Mouse (Mus musculus): ENCODE results near the gene Mthfsl. TPM values are rescaled to one million over a fixed set of nuclear protein-coding genes. Genes with fewer than 3 reads are reported as not detected.
"Not testable (repeated sequence)": the region's sequence is repeated elsewhere in the genome, so short reads cannot be mapped to it uniquely, and the experiment has no call there.

Mthfsl gene
- polyA plus RNA-seq, 1 experiment from 2014 or later: 34.9 TPM

DNA sequence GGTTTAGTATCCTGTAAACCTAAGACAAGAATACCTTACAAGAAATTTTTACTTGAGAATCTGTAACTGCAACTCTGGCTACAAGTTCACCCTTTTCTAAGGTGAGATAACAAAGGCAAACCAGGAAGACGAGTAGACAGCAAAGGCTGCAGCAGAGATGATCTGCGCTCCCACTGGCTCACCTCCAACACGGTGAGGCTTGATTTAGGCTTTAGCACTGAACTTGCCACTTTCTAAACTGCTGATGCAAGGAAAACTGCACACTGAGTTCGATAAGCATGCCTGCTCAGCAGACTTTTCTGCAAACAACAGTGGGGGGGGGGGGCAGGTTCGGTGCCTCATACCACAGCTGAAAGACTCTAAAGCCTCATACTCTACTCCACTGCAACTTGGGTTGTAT lies 5.6 kb downstream of the Mthfsl start:
- not testable (repeated sequence) for H3K27ac ChIP-seq (replicated peaks); H3K36me3 ChIP-seq; H3K4me1 ChIP-seq; H3K4me3 ChIP-seq; H3K9me3 ChIP-seq; H3K9ac ChIP-seq (replicated peaks); H3K27me3 ChIP-seq; ATAC-seq (replicated peaks); H3K4me2 ChIP-seq (replicated peaks)
- 82% methylated on average over 5 of the region's 5 CpGs for WGBS

DNA sequence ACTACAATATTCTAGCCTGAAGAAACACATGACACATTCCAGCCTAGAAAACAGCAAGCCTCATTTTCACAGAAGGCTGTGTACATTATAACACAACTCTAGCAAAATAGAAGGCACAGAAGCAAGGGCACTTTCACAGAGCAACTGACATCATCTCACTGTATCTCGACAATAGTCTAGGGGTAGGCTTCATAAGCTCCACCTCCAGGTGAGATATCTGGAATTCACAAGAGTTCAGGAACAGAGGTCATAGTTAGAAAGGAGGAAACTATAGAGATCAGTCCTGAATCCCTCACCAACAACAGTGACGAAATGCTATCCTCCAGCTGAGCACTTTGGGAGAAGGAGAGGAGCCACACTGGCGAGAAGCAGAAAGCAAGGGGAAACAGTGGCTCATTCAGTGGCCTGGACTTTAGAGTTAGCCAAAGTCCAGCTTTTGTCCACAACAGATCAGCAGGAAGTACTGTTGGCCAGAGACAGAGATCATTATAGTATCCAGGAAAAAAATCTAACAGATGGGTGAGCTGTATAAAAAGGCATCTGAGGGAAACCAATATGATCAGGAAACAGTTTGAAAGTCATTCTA lies 7.8 kb downstream of the Mthfsl start:
- not testable (repeated sequence) for H3K9ac ChIP-seq (replicated peaks); H3K36me3 ChIP-seq; H3K27ac ChIP-seq (replicated peaks); H3K27me3 ChIP-seq; H3K4me1 ChIP-seq; ATAC-seq (replicated peaks); H3K4me3 ChIP-seq; H3K4me2 ChIP-seq (replicated peaks); H3K9me3 ChIP-seq
- 92% methylated on average over 3 of the region's 3 CpGs for WGBS

DNA sequence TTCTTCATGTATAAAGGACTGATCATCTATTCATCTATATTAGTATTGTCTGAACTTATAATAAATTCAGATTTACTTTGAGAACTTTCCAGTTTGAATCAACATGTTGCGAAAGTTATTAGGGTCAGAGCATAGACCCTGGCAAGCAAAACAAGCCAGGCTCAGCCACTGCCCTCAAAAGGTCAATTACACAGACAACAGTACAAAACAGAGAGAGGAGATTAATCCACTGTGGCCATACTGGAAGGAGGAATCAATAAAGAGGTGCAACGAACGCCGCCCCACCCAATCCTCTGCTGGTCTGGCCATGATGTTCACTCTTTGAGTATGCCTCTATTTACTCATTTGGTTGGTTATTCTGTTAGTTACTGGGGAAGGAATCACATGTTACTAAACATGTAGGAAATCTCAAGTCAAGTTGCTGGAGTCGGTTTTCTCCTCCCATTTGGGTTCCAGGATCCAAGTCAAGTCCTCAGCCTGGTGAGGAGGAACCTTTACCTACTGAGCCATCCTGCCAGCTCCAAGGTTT lies 9.1 kb downstream of the Mthfsl start:
- not testable (repeated sequence) for H3K9ac ChIP-seq (replicated peaks); H3K4me2 ChIP-seq (replicated peaks); H3K36me3 ChIP-seq; H3K27me3 ChIP-seq; H3K27ac ChIP-seq (replicated peaks); H3K4me3 ChIP-seq; H3K9me3 ChIP-seq; ATAC-seq (replicated peaks); H3K4me1 ChIP-seq
- WGBS: 87% methylated on average over 4 of the region's 5 CpGs

DNA sequence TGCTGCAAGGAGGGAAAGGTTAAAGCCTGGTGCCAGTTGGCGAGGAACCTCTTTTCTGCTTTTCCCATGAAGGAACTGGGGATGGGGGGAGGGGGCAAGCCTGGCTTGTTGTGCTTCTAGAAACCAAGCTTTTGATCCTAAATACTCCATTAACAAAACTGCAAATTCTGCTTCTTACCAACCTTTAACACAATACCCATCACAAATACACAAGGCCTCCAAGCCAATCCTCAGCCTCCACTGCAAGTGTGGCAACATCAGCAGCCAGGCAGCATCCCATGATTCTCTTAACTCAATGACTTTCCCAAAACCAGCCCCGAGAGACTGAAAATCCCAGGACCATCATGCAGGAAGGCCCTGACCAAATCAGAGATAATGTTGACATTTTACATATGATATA lies 9.7 kb downstream of the Mthfsl start:
- H3K4me2 ChIP-seq (replicated peaks): not testable (repeated sequence)

DNA sequence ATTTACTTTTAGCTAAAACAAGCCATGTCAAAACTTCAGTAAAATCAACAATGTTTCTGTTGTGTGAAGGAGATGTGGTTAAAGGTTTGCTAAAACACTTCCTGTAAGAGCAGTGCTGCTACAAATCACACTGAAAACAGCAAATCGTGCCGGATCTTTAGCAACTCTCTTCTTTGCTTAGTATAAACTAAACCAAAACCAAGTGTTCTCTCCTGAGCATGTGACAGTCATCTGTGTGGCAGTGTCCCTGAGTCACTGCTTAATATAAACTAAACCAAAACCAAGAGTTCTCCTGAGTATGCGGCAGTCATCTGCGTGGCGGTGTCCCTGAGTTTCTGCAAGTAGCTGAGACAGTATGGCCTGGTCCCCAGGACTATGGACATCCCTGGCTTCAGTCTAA lies 10.3 kb downstream of the Mthfsl start:
- not testable (repeated sequence) for H3K4me2 ChIP-seq (replicated peaks); H3K4me1 ChIP-seq; H3K9ac ChIP-seq (replicated peaks); H3K27ac ChIP-seq (replicated peaks); H3K9me3 ChIP-seq; H3K4me3 ChIP-seq; ATAC-seq (replicated peaks); H3K36me3 ChIP-seq; H3K27me3 ChIP-seq
- WGBS: 96% methylated on average over 5 of the region's 5 CpGs

More for the DNA sequence above, 9.7 kb downstream of the Mthfsl start:
- not testable (repeated sequence) for H3K9ac ChIP-seq (replicated peaks); ATAC-seq (replicated peaks); H3K4me3 ChIP-seq; H3K27me3 ChIP-seq; H3K36me3 ChIP-seq; H3K4me1 ChIP-seq; H3K9me3 ChIP-seq; H3K27ac ChIP-seq (replicated peaks)
- 94% methylated on average over 2 of the region's 2 CpGs for WGBS

DNA sequence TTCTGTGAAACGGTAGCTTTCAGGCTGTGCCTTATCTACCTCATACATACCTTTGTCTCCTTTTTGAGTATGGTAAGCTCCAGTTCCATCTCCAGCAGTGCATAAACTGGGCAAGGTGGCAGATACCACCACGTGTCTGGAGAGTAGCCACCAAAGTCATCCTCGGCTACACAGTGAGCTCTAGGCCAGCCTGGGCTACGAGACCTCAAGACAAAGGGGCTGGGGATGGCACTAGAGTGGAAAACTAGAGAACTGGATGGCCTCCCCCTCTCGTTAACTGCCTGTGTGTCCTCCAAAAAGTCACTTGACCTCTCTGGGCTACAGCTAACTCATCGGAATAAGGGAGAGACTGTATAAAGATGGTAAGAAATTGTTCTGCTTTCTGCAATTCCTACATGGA lies 10.8 kb downstream of the Mthfsl start:
- Histone ChIP-seq H3K4me3 (no peak overlapping the region), H3K9ac (replicated peaks) (no peak overlapping the region), H3K4me1 (no peaks in the 10 kb centered on the region), H3K27me3 (no peaks in the 10 kb centered on the region), H3K4me2 (replicated peaks) (no peak overlapping the region), H3K36me3 (no peaks in the 10 kb centered on the region), H3K27ac (replicated peaks) (no peak overlapping the region), H3K9me3 (no peaks in the 10 kb centered on the region)
- ATAC-seq (replicated peaks): no peak
- WGBS: 91% methylated on average over 6 of the region's 6 CpGs

DNA sequence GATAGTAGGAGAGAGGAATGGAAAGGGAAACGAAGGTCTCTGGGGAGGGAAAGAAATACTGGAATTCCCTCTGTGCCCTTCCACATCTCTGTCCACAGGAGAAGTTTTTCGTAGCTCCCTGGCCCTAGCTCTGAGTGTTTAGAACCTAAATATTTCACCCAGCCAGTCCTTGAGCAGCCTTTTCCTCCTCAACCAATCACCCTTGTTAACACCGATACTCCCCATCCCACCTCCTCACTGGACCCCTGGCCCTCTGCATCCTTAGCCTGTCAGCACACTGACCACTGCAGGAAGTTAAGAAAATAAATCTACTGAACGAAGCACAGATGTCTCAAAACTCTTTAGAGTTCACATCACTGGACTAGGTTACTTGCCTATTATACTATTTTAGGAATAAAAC lies 13.4 kb downstream of the Mthfsl start:
- Histone ChIP-seq H3K27me3 (no peaks in the 10 kb centered on the region), H3K4me1 (no peaks in the 10 kb centered on the region), H3K36me3 (no peaks in the 10 kb centered on the region), H3K27ac (replicated peaks) (no peak overlapping the region), H3K4me2 (replicated peaks) (no peak overlapping the region), H3K9me3 (no peaks in the 10 kb centered on the region), H3K4me3 (no peak overlapping the region), H3K9ac (replicated peaks) (no peak overlapping the region)
- 88% methylated on average over 4 of the region's 4 CpGs for WGBS
- ATAC-seq (replicated peaks): no peak

DNA sequence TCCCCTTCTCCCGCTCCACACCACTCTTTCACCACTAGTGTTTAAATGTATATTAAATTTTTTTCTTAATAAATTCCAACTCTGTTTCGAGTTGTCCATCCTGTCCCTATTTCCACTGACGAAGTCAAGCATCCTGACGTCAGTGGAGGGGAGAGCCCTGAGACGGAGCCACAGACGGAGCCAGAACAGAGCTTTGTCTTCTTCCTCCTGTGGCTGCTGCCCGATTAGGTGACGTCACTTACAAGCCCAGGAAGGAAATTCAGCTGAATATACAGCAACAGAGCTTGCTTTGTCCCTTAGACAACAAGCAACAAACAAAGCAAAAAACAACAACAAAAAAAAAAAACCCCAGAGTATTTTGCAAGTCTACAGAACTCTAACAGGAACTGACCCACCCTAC lies 14.9 kb downstream of the Mthfsl start:
- not testable (repeated sequence) for H3K4me2 ChIP-seq (replicated peaks); H3K4me3 ChIP-seq; H3K9me3 ChIP-seq; H3K27me3 ChIP-seq; H3K9ac ChIP-seq (replicated peaks); ATAC-seq (replicated peaks); H3K27ac ChIP-seq (replicated peaks); H3K36me3 ChIP-seq; H3K4me1 ChIP-seq
- WGBS: 68% methylated on average over 8 of the region's 8 CpGs

DNA sequence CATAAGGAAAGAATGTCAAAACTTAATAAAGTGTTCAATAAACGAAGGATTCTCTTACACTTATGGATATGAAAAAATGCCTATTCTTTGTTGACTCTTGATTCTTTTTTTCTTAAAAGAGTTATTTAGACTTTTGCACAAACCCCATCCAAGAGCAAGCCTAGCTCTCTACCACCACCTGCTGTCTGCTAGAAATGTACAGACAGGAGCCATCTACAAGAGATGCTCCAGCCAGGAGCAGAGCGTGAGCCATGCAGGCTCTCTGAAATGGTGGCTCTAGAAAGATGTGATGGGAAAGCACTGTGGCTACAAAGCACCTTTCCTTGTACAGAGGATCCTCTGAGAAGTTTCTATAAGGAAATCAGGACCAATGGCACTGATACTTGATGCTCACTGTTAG lies 21.4 kb downstream of the Mthfsl start:
- no CpG with 5 or more reads among the region's 2 CpGs for WGBS
- not testable (repeated sequence) for H3K27me3 ChIP-seq; H3K27ac ChIP-seq (replicated peaks); H3K36me3 ChIP-seq; H3K4me1 ChIP-seq; H3K4me3 ChIP-seq; ATAC-seq (replicated peaks); H3K9me3 ChIP-seq; H3K4me2 ChIP-seq (replicated peaks); H3K9ac ChIP-seq (replicated peaks)

DNA sequence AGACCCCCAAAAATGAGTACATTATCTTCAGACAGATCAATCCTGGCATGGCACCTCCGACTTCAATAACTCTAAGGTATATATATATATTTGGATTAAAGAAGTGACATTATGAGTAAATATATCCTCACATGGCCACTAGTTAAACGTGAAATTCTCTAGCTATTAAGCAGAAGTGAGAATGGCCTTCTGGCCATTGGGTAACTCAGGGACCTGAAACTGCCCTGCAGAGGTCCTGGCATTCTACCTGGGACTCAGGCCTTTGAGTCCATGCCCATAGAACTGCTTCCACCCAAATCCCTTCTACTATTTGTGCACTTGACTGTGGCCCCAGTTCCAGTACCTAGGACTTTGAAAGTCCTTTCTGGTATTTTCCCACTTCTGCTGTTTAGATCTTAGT lies 28.8 kb downstream of the Mthfsl start:
- H3K4me1 ChIP-seq; H3K4me3 ChIP-seq; H3K27ac ChIP-seq (replicated peaks); H3K9ac ChIP-seq (replicated peaks); H3K4me2 ChIP-seq (replicated peaks); H3K9me3 ChIP-seq; H3K27me3 ChIP-seq; ATAC-seq (replicated peaks); H3K36me3 ChIP-seq: not testable (repeated sequence)
- WGBS: 81% methylated on average over 2 of the region's 2 CpGs

DNA sequence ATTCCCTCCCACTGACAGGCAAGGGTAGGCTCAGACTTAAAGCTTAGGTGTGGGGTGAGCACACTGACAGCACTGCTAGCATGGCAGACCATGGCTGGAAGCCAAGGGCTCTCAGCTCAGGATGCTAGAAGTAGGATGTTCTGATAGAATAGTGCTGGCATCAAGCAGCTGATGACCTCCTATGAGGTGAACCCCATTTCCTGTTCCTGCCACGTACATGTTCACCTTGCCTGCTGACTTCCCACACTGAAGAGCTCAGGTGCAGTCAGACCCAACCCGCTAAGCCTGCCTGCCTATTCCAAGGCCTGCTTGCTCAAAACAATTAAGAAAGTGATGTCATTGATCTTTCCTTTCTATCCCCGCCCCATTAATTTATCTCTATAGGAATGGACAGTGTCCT lies 30.6 kb downstream of the Mthfsl start:
- H3K4me3 ChIP-seq; H3K27ac ChIP-seq (replicated peaks); H3K9me3 ChIP-seq; H3K27me3 ChIP-seq; ATAC-seq (replicated peaks); H3K9ac ChIP-seq (replicated peaks); H3K4me1 ChIP-seq; H3K36me3 ChIP-seq; H3K4me2 ChIP-seq (replicated peaks): not testable (repeated sequence)
- 82% methylated on average over 3 of the region's 3 CpGs for WGBS

DNA sequence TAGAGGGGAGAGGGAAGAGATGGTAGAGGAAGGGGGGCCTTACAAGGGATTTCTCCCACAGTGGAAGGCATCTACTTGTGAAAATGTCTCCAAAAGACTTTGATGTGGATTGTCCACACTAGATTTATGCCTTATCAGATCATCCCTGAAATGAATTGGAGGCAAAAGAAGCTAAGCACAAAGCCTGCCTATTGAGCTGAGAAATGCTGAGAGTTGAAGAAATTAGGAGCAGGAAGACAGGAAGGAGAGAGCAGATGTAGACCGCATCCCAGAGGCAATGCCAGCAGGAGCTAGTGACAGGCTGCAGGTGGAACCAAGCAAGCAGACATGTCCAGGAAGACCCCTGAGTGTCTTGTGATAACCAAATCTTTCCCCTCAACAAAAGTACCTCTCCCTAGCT lies 33.4 kb downstream of the Mthfsl start:
- not testable (repeated sequence) for H3K4me2 ChIP-seq (replicated peaks); H3K9me3 ChIP-seq; H3K27ac ChIP-seq (replicated peaks); H3K36me3 ChIP-seq; H3K4me3 ChIP-seq; ATAC-seq (replicated peaks); H3K4me1 ChIP-seq; H3K27me3 ChIP-seq; H3K9ac ChIP-seq (replicated peaks)
- WGBS: 96% methylated on average over 1 of the region's 1 CpGs

DNA sequence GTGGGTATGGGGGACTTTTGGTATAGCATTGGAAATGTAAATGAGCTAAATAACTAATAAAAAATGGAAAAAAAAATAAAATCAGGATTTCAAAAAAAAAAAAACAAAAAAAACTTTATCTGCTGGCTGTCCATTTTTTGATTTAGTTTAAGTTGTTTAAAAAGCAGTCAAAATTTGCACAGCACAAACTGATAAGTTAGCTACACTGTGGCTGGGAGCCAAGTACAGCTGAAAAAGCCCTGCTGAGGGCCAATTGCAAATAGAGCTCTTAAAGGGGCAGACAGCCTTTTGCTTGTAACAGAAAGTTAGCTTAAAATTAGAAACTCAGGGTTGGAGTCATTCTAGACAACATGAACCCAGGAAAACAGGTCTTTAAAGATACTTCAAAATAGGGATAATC lies 61.8 kb downstream of the Mthfsl start:
- not testable (repeated sequence) for H3K9me3 ChIP-seq; H3K36me3 ChIP-seq; H3K4me2 ChIP-seq (replicated peaks); H3K4me1 ChIP-seq; ATAC-seq (replicated peaks); H3K4me3 ChIP-seq; H3K27me3 ChIP-seq; H3K27ac ChIP-seq (replicated peaks); H3K9ac ChIP-seq (replicated peaks)

Data from forebrain, embryonic 15.5 days (tissue).